Mouse (Mus musculus) small intestine, adult 2 months (tissue): ENCODE measurements around the gene Serinc4.

Source experiments
- CTCF ChIP-seq: fragments of 200-500 bp; IDR thresholded peaks from 2 replicates; pipeline ENCODE4 v1.5.1; 2012; ENCODE audit warnings: low read depth, mild to moderate bottlenecking, control low read depth, inconsistent platforms, low read length, moderate library complexity, mixed read lengths; ENCODE audit not compliant: insufficient replicate concordance, insufficient read length; ENCODE audit errors: extremely low read depth
- POLR2A ChIP-seq: fragments of 200-500 bp; IDR thresholded peaks from 2 replicates; pipeline ENCODE4 v1.6.1; 2012; ENCODE audit warnings: low read depth, mild to moderate bottlenecking, control low read depth, inconsistent platforms, low read length, moderate library complexity

DNA sequence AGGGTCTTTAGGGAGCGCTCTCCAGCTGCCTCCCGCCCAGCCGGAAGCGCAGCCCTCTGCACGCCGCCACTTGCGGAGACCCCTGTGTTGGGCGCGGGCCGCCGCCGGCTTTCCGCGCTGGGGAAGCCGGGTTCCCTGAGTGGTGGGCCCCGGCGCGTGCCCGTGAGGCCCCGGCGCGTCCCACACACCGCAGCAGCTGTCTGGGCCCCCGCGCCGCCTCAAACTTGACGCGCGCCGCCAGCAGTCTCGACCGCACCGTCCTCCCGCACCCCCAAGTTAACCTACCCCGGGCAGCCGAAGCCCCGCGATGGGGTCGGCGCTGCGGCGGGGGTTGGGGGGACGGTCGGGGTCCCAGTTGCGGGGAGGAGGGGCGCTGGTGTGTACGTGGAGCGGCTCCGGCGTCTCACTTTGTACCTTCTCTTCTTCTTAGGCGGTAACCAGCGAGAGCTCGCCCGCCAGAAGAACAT is 7.0 kb downstream of the Serinc4 start:
- TF ChIP-seq POLR2A (no peak), CTCF (no peak)
